Mouse (Mus musculus): Measurements from ENCODE around the gene Cpm.
A peak's percentile ranks its signal among the peaks of the same experiment; 100 is the strongest.
"Not testable (repeated sequence)": the region's sequence is repeated elsewhere in the genome, so short reads cannot be mapped to it uniquely, and the experiment has no call there.

Gene Cpm

GRCm38 (mm10) chr10:117701034-117701829 is 71.9 kb downstream of the Cpm start:
- DNase-seq (ENCODE audit: low spot score in 2 of 2): no peak

- no peak for DNase-seq (ENCODE audit: low spot score in 2 of 2)
Observed at GRCm38 (mm10) chr10:117702024-117702833, 72.9 kb downstream of the Cpm start.

- no peak for DNase-seq (ENCODE audit: low spot score in 2 of 2)
Observed at GRCm38 (mm10) chr10:117703506-117703905, 74.2 kb downstream of the Cpm start.

GRCm38 (mm10) chr10:117704314-117704963 is 75.1 kb downstream of the Cpm start:
- not testable (repeated sequence) for DNase-seq (ENCODE audit: low spot score in 2 of 2)

GRCm38 (mm10) chr10:117704964-117705335 is 75.7 kb downstream of the Cpm start:
- DNase-seq (ENCODE audit: low spot score in 2 of 2): no peak

GRCm38 (mm10) chr10:117705806-117706205 is 76.5 kb downstream of the Cpm start:
- no peak for DNase-seq (ENCODE audit: low spot score in 2 of 2)

GRCm38 (mm10) chr10:117706440-117706839 is 77.1 kb downstream of the Cpm start:
- no peak for DNase-seq (ENCODE audit: low spot score in 2 of 2)

GRCm38 (mm10) chr10:117707114-117707838 is 78.0 kb downstream of the Cpm start:
- DNase-seq (ENCODE audit: low spot score in 2 of 2): no peak

- no peak for DNase-seq (ENCODE audit: low spot score in 2 of 2)
Observed at GRCm38 (mm10) chr10:117708376-117708775, 79.1 kb downstream of the Cpm start.

- no peak for DNase-seq (ENCODE audit: low spot score in 2 of 2)
Observed at GRCm38 (mm10) chr10:117708856-117709255, 79.6 kb downstream of the Cpm start.

- DNase-seq (ENCODE audit: low spot score in 2 of 2): no peak
Observed at GRCm38 (mm10) chr10:117709326-117709830, 80.1 kb downstream of the Cpm start.

- DNase-seq (ENCODE audit: low spot score in 2 of 2): peak; percentile 62 to 71
Observed at GRCm38 (mm10) chr10:117709930-117710603, 80.8 kb downstream of the Cpm start.

- DNase-seq (ENCODE audit: low spot score in 2 of 2): peak; percentile 89 to 96
Observed at GRCm38 (mm10) chr10:117710604-117711141, 81.4 kb downstream of the Cpm start, which contains the start of gene Mdm2. TSS of gene Mdm2 (minus strand) at chr10:117710758.

GRCm38 (mm10) chr10:117711408-117711807 is 82.1 kb downstream of the Cpm start:
- DNase-seq (ENCODE audit: low spot score in 2 of 2): no peak

GRCm38 (mm10) chr10:117712191-117712754 is 83.0 kb downstream of the Cpm start:
- DNase-seq (ENCODE audit: low spot score in 2 of 2): no peak

GRCm38 (mm10) chr10:117712871-117713270 is 83.6 kb downstream of the Cpm start:
- no peak for DNase-seq (ENCODE audit: low spot score in 2 of 2)

- DNase-seq (ENCODE audit: low spot score in 2 of 2): no peak
Observed at GRCm38 (mm10) chr10:117713466-117713865, 84.2 kb downstream of the Cpm start.

GRCm38 (mm10) chr10:117714048-117714545 is 84.8 kb downstream of the Cpm start:
- DNase-seq (ENCODE audit: low spot score in 2 of 2): no peak

GRCm38 (mm10) chr10:117714928-117715500 is 85.7 kb downstream of the Cpm start:
- no peak for DNase-seq (ENCODE audit: low spot score in 2 of 2)

- DNase-seq (ENCODE audit: low spot score in 2 of 2): not testable (repeated sequence)
Observed at GRCm38 (mm10) chr10:117715654-117716053, 86.4 kb downstream of the Cpm start.

All from frontal cortex, postnatal 10 days (tissue).